Mouse (Mus musculus): ENCODE data around the gene Clip4. TPM values are rescaled to one million over a fixed set of nuclear protein-coding genes. Genes with fewer than 3 reads are reported as not detected.

The Clip4 gene
- polyA plus RNA-seq (2012; fragmentation: generic; extraction: Trizol): 1 to 10 TPM; 1.7 to 7.5 TPM

GRCm38 (mm10) chr17:71768173-71768572 lies at the start of gene Clip4:
Gene Clip4, plus strand, starts transcription at chr17:71768473.

GRCm38 (mm10) chr17:71752831-71753230 lies 15.4 kb upstream of the Clip4 start, which contains the start of gene Pcare:
Gene Pcare, minus strand, starts transcription at chr17:71752894.

Other genes starting within 250 kb of the Clip4 start
- gene Ndc80, start 241.6 kb upstream of the Clip4 start, polyA plus RNA-seq (2012; fragmentation: generic; extraction: Trizol): 10 to 100 TPM in 1 of 2 experiments, 1 to 10 TPM in 1; 1.5 to 12.9 TPM
- under 1 TPM; 0.02 to 0.81 TPM for gene Spdya, start 216.4 kb upstream of the Clip4 start, polyA plus RNA-seq (2012; fragmentation: generic; extraction: Trizol)
- gene Wdr43, start 152.6 kb upstream of the Clip4 start, polyA plus RNA-seq (2012; fragmentation: generic; extraction: Trizol): 10 to 100 TPM in 1 of 2 experiments, 1 to 10 TPM in 1; 6.6 to 10.3 TPM
- under 1 TPM; 0.05 to 0.25 TPM for gene Togaram2, start 95.2 kb upstream of the Clip4 start, polyA plus RNA-seq (2012; fragmentation: generic; extraction: Trizol)
- under 1 TPM in 1 of 2 experiments, not detected in 1; 0.01 TPM for gene Pcare, start 15.6 kb upstream of the Clip4 start, polyA plus RNA-seq (2012; fragmentation: generic; extraction: Trizol)